Mouse (Mus musculus) small intestine, adult 2 months (tissue): ENCODE results near the gene Kptn. TPM values are rescaled to one million over a fixed set of nuclear protein-coding genes. Genes with fewer than 3 reads are reported as not detected.

ENCODE experiments used
- H3K27ac ChIP-seq: fragments of 200-500 bp; 2 replicates; pipeline ENCODE4 v1.5.1; 2012; ENCODE audit warnings: low read depth, low read length, control low read depth, inconsistent platforms; ENCODE audit not compliant: insufficient read depth
- H3K27me3 ChIP-seq: fragments of 200-500 bp; 2 replicates; pipeline ENCODE4 v1.6.1; 2012; ENCODE audit warnings: mild to moderate bottlenecking, moderate library complexity, low read length, inconsistent platforms; ENCODE audit not compliant: control insufficient read depth, insufficient read depth
- H3K36me3 ChIP-seq: fragments of 200-500 bp; 2 replicates; pipeline ENCODE4 v1.6.1; 2012; ENCODE audit warnings: mild to moderate bottlenecking, low read length, control low read depth, inconsistent platforms; ENCODE audit not compliant: control insufficient read depth, insufficient read depth
- H3K4me1 ChIP-seq: fragments of 200-500 bp; 2 replicates; pipeline ENCODE4 v1.6.1; 2012; ENCODE audit warnings: low read length, inconsistent platforms, mixed read lengths; ENCODE audit not compliant: control insufficient read depth, insufficient read depth, insufficient read length
- H3K4me3 ChIP-seq: fragments of 200-500 bp; 2 replicates; pipeline ENCODE4 v1.5.1; 2012; ENCODE audit warnings: low read depth, mild to moderate bottlenecking, control low read depth, inconsistent platforms, low read length, moderate library complexity
- CTCF ChIP-seq: fragments of 200-500 bp; IDR thresholded peaks from 2 replicates; pipeline ENCODE4 v1.5.1; 2012; ENCODE audit warnings: low read depth, mild to moderate bottlenecking, control low read depth, inconsistent platforms, low read length, moderate library complexity, mixed read lengths; ENCODE audit not compliant: insufficient replicate concordance, insufficient read length; ENCODE audit errors: extremely low read depth
- POLR2A ChIP-seq: fragments of 200-500 bp; IDR thresholded peaks from 2 replicates; pipeline ENCODE4 v1.6.1; 2012; ENCODE audit warnings: low read depth, mild to moderate bottlenecking, control low read depth, inconsistent platforms, low read length, moderate library complexity
- WGBS: fragments of 180-500 bp; shearing (Covaris S2); methylation state at CpG from one replicate; pipeline ENCODE4 v1.1.7; 2018; 5-methylcytosine and 5-hydroxymethylcytosine counted together
- polyA plus RNA-seq: library from polyadenylated mRNA; depleted of rRNA; stranded (reverse); fragments of >200 nt; gene quantifications from 2 replicates; pipeline ENCODE4 v1.2.3, GENCODE M21; 2012; rRNA removed

Gene Kptn
- polyA plus RNA-seq, 1 experiment = 31.2 TPM

DNA sequence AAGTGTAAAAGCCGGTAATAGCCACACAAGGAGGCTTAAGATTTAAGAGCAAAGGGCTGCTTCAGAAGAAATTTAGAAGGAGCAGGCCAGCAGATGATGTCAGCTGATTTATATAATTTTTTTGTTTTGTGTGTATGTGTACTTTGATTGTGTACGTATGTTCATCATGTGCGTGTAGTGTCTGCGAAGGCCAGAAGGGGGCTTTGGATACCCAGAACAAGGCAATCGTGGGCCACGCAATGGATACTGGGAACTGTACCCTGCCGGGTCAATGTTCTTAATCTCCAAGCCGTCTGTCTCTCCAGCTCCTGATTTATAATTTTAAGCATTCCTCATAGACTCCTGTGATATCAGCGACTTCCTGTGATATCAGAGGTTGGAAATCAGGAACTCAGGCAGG lies 41.6 kb downstream of the Kptn start:
- Histone ChIP-seq H3K36me3 (no peaks in the 10 kb centered on the region), H3K27me3 (peaks cover 6% of the 10 kb centered on the region; the same call in 1 of the 2 replicates), H3K4me3 (no peak overlapping the region), H3K4me1 (no peaks in the 10 kb centered on the region; the same call in 1 of the 2 replicates), H3K27ac (no peak overlapping the region)
- 83% methylated on average over 9 of the region's 9 CpGs for WGBS
- TF ChIP-seq CTCF = no peak

DNA sequence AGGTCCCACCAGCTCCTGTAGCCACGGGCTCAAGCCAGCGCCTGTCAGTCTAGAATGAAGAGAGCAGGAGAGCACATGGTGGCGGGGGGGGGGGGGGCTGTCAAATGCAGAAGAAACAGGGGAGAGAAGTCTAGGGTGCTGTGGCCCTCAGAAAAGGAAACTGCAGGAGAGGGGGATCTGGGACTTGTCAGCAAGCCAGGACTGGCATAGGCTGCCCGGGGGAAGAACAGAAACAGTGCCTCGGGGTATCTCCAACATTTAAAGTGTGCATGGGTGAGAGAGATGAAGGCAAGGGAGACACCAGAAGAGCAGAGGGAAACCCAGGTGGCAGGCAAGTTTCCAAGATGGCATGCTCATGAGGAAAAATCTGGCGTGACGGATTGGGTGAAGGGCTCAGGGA lies 42.3 kb downstream of the Kptn start:
- TF ChIP-seq CTCF (no peak), POLR2A (no peak)
- no peak overlapping the region for H3K27ac ChIP-seq
- H3K4me1 ChIP-seq = no peaks in the 10 kb centered on the region; the same call in 1 of the 2 replicates
- 65% methylated on average over 7 of the region's 7 CpGs for WGBS
- peaks cover 6% of the 10 kb centered on the region; the same call in 1 of the 2 replicates for H3K27me3 ChIP-seq
- H3K4me3 ChIP-seq = no peak overlapping the region
- H3K36me3 ChIP-seq = no peaks in the 10 kb centered on the region

DNA sequence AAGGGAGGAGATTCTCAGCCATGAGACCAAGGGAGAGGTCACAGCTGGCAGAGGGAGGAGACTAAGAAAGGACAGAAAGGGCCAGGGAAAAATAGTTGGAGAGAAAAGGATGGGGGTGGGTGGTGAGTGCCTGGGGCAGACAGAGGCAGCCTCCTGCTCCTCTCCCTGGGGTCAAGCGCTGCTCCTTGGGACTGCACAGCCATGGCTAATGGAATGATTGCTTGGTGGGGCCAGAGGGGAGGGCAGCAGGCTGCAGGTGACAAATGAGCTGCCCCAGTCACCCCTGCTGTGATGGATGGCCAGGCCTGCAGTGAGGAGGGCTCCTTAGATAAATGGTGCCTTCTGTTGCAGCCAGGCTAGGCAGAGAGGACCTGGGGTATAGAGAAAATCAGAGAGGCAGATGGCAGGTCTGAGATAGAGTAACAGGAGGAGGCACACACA lies 52.5 kb downstream of the Kptn start:
- WGBS = 38% methylated on average over 1 of the region's 1 CpGs
- TF ChIP-seq CTCF = no peak
- 0 out of 2 replicates have a peak, but pooled peaks cover 4% of the 10 kb centered on the region for H3K27me3 ChIP-seq
- H3K4me3 ChIP-seq = no peak overlapping the region
- H3K36me3 ChIP-seq = no peaks in the 10 kb centered on the region
- no peak overlapping the region for H3K27ac ChIP-seq
- peaks cover 2% of the 10 kb centered on the region for H3K4me1 ChIP-seq

DNA sequence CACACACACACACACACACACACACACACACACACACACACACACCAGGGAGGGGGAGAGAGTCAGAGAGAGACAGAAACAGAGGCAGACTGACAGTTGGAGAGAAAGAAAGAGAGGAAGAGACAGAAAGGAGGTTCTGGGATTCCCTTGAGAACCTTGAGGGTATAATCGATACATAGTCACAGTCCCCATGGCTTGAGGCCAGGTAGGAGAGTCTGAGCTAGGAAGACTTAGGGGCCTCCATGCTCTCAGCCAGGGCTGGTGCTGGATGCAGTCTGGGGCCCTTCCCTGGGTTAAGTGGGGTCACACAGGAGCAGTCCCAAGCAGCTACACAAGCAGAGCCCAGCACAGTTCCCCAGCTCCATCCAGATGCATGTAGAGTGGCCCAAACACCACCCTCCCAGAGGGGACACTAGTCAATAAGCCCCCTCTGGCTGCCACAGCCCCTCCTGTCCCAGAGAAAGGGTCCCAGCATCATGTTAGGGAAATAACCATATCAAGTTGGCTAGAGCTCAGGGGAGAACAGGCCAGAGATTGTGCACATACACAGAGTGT lies 53.0 kb downstream of the Kptn start:
- peaks cover 2% of the 10 kb centered on the region for H3K4me1 ChIP-seq
- no peaks in the 10 kb centered on the region for H3K36me3 ChIP-seq
- 38% methylated on average over 1 of the region's 1 CpGs for WGBS
- no peak overlapping the region for H3K27ac ChIP-seq
- no peak overlapping the region for H3K4me3 ChIP-seq
- 0 out of 2 replicates have a peak, but pooled peaks cover 4% of the 10 kb centered on the region for H3K27me3 ChIP-seq
- TF ChIP-seq CTCF (no peak), POLR2A (no peak)

DNA sequence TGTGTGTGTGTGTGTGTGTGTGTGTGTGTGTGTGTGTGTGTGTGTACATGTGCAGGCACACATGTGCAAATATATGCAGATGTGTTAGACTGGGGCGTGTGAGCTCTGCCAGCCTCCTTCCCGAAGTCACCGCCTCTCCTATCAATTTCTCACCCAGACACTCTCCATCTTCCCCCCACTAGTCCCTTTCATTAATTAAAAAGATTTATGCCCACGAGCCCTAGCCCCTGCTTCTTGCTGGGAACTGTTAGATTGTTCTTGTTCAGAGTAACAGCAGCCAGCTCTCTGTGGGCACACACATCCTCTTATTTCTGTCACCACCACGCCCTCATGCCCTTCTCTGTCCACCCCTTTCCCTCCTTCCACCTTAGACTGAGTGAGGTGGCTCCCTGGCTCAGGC lies 53.5 kb downstream of the Kptn start:
- Histone ChIP-seq H3K4me1 (peaks cover 2% of the 10 kb centered on the region), H3K27me3 (0 out of 2 replicates have a peak, but pooled peaks cover 4% of the 10 kb centered on the region), H3K4me3 (no peak overlapping the region), H3K27ac (no peak overlapping the region), H3K36me3 (no peaks in the 10 kb centered on the region)
- TF ChIP-seq CTCF = no peak
- TF ChIP-seq POLR2A = no peak
- WGBS = 60% methylated on average over 5 of the region's 5 CpGs

DNA sequence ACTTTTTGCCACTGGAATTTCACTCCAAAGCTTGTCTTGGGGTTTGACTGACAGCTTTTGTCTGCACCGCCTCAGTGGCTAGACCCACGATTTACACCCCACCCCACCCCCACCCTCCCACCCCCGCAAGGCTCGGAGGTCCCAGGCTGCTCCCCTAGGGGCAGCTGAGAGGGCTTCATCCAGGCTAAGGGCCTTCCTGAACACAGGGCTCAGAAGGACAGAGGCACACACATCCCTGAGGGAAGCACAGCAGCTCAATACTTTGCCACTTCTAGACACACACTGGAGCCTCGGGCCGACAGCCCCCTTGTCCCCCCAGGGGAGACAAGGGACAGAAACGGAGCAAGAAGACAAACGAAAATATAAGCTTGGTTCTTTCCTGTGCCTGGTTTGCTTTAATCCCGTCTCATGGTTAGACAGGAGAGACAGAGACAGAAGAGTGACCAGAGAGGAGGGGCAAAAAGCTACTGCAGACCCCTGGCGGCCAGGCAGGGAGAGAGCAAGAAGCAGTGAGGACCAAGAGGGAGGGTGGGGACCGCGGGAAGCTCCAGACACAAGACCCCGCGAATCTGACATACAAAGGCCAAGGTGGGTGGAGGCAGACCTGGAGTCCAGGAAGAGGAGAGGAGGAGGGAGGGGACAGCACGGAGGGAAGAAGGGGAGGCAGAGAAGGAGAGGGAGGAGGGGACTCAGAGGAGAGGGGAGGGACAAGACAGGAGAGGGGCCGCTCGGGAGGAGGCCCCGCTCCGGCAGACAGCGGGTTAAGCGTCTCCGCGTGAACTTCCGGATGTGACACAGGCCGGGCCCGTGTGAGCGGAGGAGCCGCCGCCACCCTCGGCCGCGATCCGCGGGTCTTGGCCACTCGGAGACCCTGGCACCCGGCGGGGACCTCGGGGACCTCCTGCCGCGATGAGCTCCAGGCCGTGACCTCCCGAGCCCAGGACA lies 55.2 kb downstream of the Kptn start, which contains the start of gene Meis3:
Meis3 (plus strand) TSS at position 494 of the 945 bp plus-strand sequence.
- Histone ChIP-seq H3K27ac (no peak within 1 kb of the TSS), H3K36me3 (no peaks in the 10 kb centered on the region), H3K4me3 (peak within 1 kb of the TSS; percentile 83), H3K4me1 (peaks cover 2% of the 10 kb centered on the region), H3K27me3 (0 out of 2 replicates have a peak, but pooled peaks cover 4% of the 10 kb centered on the region)
- no peak for TF ChIP-seq CTCF
- TF ChIP-seq POLR2A = no peak
- WGBS = 2% methylated on average over 42 of the region's 42 CpGs

DNA sequence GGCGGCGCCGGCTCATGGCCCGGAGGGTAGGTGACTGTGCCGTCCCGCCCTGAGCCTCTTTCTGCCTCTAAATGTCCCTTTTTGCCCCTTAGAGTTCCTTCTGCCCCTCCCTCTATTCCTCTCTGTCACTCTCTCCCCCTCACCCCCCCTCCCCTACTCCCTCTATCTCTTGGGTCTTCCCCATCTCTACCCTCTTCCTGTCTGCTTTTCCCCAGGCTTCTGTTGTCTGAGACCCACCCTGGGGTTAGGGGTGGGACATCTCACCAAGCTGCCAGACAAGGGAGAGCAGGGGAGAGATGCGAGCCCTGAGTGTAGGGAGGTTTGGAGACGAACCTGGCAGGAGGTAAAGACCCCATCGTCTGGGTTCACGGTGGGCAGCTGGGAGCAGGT lies 55.8 kb downstream of the Kptn start:
- 2% methylated on average over 10 of the region's 10 CpGs for WGBS
- Histone ChIP-seq H3K27ac (no peak overlapping the region), H3K4me1 (peaks cover 2% of the 10 kb centered on the region)

More for the DNA sequence above, 55.8 kb downstream of the Kptn start:
- Histone ChIP-seq H3K36me3 (no peaks in the 10 kb centered on the region), H3K4me3 (peak overlapping the region; percentile 83), H3K27me3 (0 out of 2 replicates have a peak, but pooled peaks cover 4% of the 10 kb centered on the region)
- TF ChIP-seq CTCF (no peak), POLR2A (no peak)

Other genes starting within 250 kb of the Kptn start
- not detected in 2 replicates for gene Crx, start 239.9 kb upstream of the Kptn start, polyA plus RNA-seq
- not detected in 2 replicates for gene Crxos, start 237.3 kb upstream of the Kptn start, polyA plus RNA-seq
- 160 and 311 TPM in 2 replicates for gene Selenow, start 197.5 kb upstream of the Kptn start, polyA plus RNA-seq
- 56.8 and 120 TPM in 2 replicates for gene Nop53, start 173.8 kb upstream of the Kptn start, polyA plus RNA-seq
- 11.9 and 14.5 TPM in 2 replicates for gene Ehd2, start 152.3 kb upstream of the Kptn start, polyA plus RNA-seq
- gene Bicra, start 72.0 kb upstream of the Kptn start, polyA plus RNA-seq = 18.7 and 31.0 TPM in 2 replicates
- gene Zfp541, start 58.1 kb upstream of the Kptn start, polyA plus RNA-seq = not detected in 2 replicates
- gene Napa, start 21.4 kb upstream of the Kptn start, polyA plus RNA-seq = 82.7 and 139 TPM in 2 replicates
- 1.5 and 1.9 TPM in 2 replicates for gene Slc8a2, start 9.9 kb downstream of the Kptn start, polyA plus RNA-seq
- 20.3 and 21.6 TPM in 2 replicates for gene Meis3, start 55.2 kb downstream of the Kptn start, polyA plus RNA-seq
- 28.7 and 49.1 TPM in 2 replicates for gene Dhx34, start 102.1 kb downstream of the Kptn start, polyA plus RNA-seq
- gene C5ar2, start 124.3 kb downstream of the Kptn start, polyA plus RNA-seq = 0.32 and 0.34 TPM in 2 replicates
- 5.4 and 5.7 TPM in 2 replicates for gene C5ar1, start 139.6 kb downstream of the Kptn start, polyA plus RNA-seq
- gene Inafm1, start 153.7 kb downstream of the Kptn start, polyA plus RNA-seq = 61.0 and 121 TPM in 2 replicates
- 14.2 and 24.9 TPM in 2 replicates for gene Ccdc9, start 166.9 kb downstream of the Kptn start, polyA plus RNA-seq
- gene Bbc3, start 188.5 kb downstream of the Kptn start, polyA plus RNA-seq = 8.3 and 50.9 TPM in 2 replicates